Mouse (Mus musculus): ENCODE results near the gene Alyref2. TPM values are rescaled to one million over a fixed set of nuclear protein-coding genes. Genes with fewer than 3 reads are reported as not detected.

The Alyref2 gene
- 8.7 to 11.8 TPM (median 9.2 TPM) in 4 replicates for total RNA-seq (2023; ENCODE audit: inconsistent age)

GRCm38 (mm10) chr1:171503250-171503591, at the start of gene Alyref2:
Alyref2 (plus strand) TSS chr1:171503478.

GRCm38 (mm10) chr1:171535194-171535593, 31.9 kb downstream of the Alyref2 start, which contains the start of gene Itln1:
Itln1 (minus strand) TSS chr1:171535294.

Other genes with a start within 250 kb of the Alyref2 start
- gene B4galt3, start 233.2 kb upstream of the Alyref2 start, total RNA-seq (2023; ENCODE audit: inconsistent age), result 79.8 to 117 TPM (median 101 TPM) in 4 replicates
- 60.4 to 71.5 TPM (median 66.1 TPM) in 4 replicates for gene Ppox, start 222.3 kb upstream of the Alyref2 start, total RNA-seq (2023; ENCODE audit: inconsistent age)
- 48.5 to 60.7 TPM (median 55.3 TPM) in 4 replicates for gene Usp21, start 215.5 kb upstream of the Alyref2 start, total RNA-seq (2023; ENCODE audit: inconsistent age)
- 44.8 to 53.1 TPM (median 48.1 TPM) in 4 replicates for gene Ufc1, start 208.5 kb upstream of the Alyref2 start, total RNA-seq (2023; ENCODE audit: inconsistent age)
- 31.3 to 39.4 TPM (median 34.5 TPM) in 4 replicates for gene Dedd, start 174.3 kb upstream of the Alyref2 start, total RNA-seq (2023; ENCODE audit: inconsistent age)
- gene Nit1, start 157.8 kb upstream of the Alyref2 start, total RNA-seq (2023; ENCODE audit: inconsistent age), result 26.8 to 31.8 TPM (median 28.6 TPM) in 4 replicates
- 67.5 to 78.8 TPM (median 74.9 TPM) in 4 replicates for gene Pfdn2, start 157.8 kb upstream of the Alyref2 start, total RNA-seq (2023; ENCODE audit: inconsistent age)
- gene Klhdc9, start 142.7 kb upstream of the Alyref2 start, total RNA-seq (2023; ENCODE audit: inconsistent age), result 0.32 to 0.58 TPM (median 0.45 TPM) in 4 replicates
- gene Nectin4, start 133.4 kb upstream of the Alyref2 start, total RNA-seq (2023; ENCODE audit: inconsistent age), result 0.21 to 0.58 TPM (median 0.45 TPM) in 4 replicates
- 295 to 311 TPM (median 296 TPM) in 4 replicates for gene Arhgap30, start 114.5 kb upstream of the Alyref2 start, total RNA-seq (2023; ENCODE audit: inconsistent age)
- 168 to 206 TPM (median 179 TPM) in 4 replicates for gene Usf1, start 92.2 kb upstream of the Alyref2 start, total RNA-seq (2023; ENCODE audit: inconsistent age)
- gene Tstd1, start 84.6 kb upstream of the Alyref2 start, total RNA-seq (2023; ENCODE audit: inconsistent age), result 6.4 to 19.0 TPM (median 10.9 TPM) in 4 replicates
- gene F11r, start 65.9 kb upstream of the Alyref2 start, total RNA-seq (2023; ENCODE audit: inconsistent age), result 0.27 to 1.3 TPM (median 0.89 TPM) in 4 replicates
- gene Itln1, start 31.8 kb downstream of the Alyref2 start, total RNA-seq (2023; ENCODE audit: inconsistent age), result not detected in 4 replicates
- 10.1 to 11.8 TPM (median 11.3 TPM) in 4 replicates for gene Cd244a, start 55.7 kb downstream of the Alyref2 start, total RNA-seq (2023; ENCODE audit: inconsistent age)
- gene Ly9, start 103.9 kb downstream of the Alyref2 start, total RNA-seq (2023; ENCODE audit: inconsistent age), result 116 to 137 TPM (median 130 TPM) in 4 replicates
- 68.5 to 79.8 TPM (median 72.8 TPM) in 4 replicates for gene Slamf7, start 149.6 kb downstream of the Alyref2 start, total RNA-seq (2023; ENCODE audit: inconsistent age)
- 103 to 119 TPM (median 105 TPM) in 4 replicates for gene Cd48, start 178.5 kb downstream of the Alyref2 start, total RNA-seq (2023; ENCODE audit: inconsistent age)

All from B cell, adult (primary cell).